Mouse (Mus musculus) heart, postnatal 36 days (tissue): Measurements from ENCODE around the gene Foxp1. TPM values are rescaled to one million over a fixed set of nuclear protein-coding genes. Genes with fewer than 3 reads are reported as not detected.
A peak's percentile ranks its signal among the peaks of the same experiment; 100 is the strongest.

Source experiments
- DNase-seq, 2 experiments: peaks; one replicate each; pipeline ENCODE4 v3.0.0; 2021 to 2022
- intact Hi-C: fragments of 180-260 bp; cut with DNase I; formaldehyde crosslinking; loops from one replicate; pipeline ENCODE4 v1.15.1; 2025
- total RNA-seq, 2 experiments: library from RNA; stranded (reverse); gene quantifications; 2 replicates each; pipeline ENCODE4 v1.2.3; 2021

The Foxp1 gene
- total RNA-seq, 2 experiments from 2014 or later, result 31.9 to 39.3 TPM

GRCm38 (mm10) chr6:99447447-99447846 is 75.1 kb downstream of the Foxp1 start:
- no peak for DNase-seq
- intact Hi-C loops, result no loop called here

DNA sequence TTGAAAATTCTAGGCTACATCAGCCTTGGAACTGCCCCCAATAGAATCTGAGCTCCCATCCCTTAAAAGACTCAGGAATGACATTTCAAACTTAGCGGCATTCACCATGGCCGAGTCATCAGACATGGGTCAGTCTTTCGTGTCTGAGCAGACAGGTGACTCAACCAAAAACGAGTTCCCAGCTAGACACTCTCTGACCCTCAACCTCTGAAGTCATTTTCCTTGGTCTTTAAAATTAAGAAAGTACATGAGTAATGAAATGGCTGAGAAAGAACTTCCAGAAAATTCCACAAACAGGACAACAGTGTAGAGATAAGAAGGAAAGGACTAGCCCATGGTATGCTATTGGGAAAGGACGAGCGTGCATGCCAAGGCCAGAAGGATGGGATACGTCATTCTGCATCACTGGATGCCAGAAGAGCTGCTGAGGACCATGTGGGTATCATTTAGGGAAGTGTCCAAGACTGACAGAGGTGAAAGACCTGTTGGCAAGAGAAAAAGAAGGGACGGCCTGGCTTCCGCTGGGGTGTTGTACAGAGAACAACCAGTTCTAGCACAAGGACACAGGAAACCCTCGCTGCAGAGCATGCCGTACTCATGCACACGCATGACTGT is 75.6 kb downstream of the Foxp1 start:
- DNase-seq, result no peak
- intact Hi-C loops, result no loop called here

DNA sequence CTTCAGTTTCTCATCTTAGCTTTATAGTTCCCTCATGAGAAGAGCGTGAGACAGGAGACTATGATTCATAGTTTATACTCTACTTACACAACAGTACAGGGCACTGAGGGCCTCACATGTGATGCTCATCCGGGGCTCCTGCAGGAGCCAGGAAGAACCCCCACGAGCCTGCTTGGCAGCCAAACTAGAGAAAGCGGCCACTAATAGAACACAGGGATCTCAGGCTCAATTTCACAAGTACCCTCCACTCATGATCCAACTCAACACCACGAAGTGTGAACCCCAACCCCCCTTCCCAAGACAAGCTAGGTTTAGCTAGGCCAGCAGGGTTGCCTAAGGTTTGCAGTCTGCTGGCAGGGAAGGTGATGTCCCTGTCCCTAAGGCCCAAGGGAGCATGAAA is 79.1 kb downstream of the Foxp1 start:
- DNase-seq, result peak; percentile 29 to 34
- intact Hi-C loops, result no loop called here

DNA sequence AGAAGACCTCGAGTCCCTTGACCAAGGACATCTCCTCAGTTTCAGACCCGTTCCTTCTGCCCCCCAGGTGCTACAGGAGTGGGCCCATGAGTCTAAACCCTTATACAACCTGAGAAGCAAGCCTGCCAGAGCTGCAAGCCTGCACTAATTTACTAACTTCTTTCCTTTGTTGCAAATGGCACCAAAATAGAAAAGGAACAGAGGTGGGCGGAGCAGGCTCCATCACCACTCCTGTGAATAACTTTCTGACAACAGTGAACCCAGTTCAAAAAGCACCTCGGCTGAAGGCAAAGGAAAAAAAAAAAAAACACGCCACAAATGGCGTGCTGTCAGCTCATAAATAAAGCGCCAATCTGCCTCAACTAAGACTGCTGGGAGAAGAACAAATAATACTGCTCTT is 81.4 kb downstream of the Foxp1 start:
- no peak for DNase-seq
- intact Hi-C loops, result no loop called here

- intact Hi-C loops, result no loop called here
These were observed 81.9 kb downstream of the Foxp1 start for GRCm38 (mm10) chr6:99440606-99441005.

GRCm38 (mm10) chr6:99439878-99440361 is 82.6 kb downstream of the Foxp1 start:
- intact Hi-C loops, result no loop called here
- peak; percentile 53 to 55 for DNase-seq

More at GRCm38 (mm10) chr6:99440606-99441005, 81.9 kb downstream of the Foxp1 start:
- DNase-seq, result no peak

GRCm38 (mm10) chr6:99439214-99439877 is 83.2 kb downstream of the Foxp1 start:
- peak; percentile 51 to 59 for DNase-seq
- intact Hi-C loops, result no loop called here

DNA sequence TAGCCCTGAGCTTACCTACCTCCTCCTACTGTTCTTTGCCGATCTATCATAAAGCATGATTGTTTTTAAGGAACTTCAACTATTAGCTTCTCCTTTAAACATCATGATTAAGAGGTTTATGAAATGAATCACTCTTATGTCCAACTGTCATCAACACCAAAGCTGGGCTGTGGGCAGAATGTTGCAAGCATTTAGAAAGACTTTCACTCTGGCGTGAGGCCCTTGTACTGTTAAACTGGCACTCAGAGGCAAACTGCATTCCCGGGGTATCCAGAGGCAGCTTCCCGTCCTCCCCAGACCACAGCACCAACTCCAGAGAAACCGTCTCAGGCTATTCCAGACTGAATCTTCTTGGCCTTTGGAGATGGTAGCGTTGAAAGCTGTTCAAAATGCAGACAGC is 86.2 kb downstream of the Foxp1 start:
- DNase-seq, result peak in 1 of 2 experiments; percentile 25

DNA sequence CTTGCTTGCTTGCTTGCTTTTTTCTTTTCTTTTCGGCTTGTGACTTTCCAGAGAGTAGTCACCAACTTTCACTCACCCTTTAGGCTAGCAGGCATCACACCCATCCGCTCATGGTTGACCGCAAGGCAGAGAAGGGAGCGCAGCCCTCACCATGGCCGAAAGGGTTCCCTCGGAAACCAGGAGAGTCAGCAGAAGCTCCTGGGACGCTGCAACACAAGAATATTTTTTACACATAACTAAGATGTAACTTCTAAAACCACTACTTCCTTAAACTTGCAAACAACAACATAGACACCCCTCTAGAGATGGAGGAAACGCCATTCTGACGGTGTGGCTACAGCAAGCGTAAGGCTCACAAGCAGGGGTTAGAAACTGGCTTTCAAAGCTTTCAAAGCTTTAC is 87.4 kb downstream of the Foxp1 start:
- DNase-seq, result no peak
- intact Hi-C loops, result no loop called here

More for the DNA sequence above, 86.2 kb downstream of the Foxp1 start:
- intact Hi-C loops, result no loop called here

DNA sequence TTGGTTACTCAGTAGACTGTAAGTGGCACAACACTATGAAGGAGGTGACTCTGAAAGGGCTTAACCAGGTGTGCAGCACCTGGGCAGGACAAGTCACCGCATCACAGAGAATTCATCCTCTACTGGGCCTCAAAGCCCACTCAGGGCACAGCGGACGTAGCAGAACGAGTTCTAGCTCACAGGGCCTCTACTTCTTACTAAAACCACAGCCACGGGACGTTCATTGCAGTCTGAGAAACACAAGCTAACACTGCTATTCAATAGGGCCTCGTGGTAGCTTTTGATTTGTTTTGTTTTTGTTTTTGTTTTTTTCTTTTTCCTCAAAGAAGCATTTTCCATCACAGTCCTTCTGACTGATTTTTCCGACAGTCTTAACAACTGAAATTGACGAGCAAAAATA is 89.5 kb downstream of the Foxp1 start:
- intact Hi-C loops, result no loop called here
- DNase-seq, result no peak

DNA sequence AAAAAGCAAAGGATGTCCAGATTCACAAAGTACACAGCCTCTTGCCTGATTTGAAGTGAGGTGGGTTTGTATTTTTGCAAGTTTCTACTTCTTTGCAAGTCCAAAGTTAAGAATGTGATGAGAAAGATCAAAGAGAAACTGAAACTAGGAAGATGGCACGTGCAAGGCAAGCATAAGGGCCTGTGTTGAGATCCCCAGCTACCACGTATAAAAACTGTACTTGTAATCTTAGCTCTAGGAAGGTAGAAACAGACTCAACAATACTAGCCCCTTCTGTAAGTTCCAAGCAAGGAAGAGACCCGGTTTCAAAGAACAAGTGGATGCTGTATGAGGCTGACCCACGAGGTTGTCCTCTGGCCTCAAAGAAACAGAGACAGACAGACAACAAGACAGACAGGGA is 90.6 kb downstream of the Foxp1 start:
- intact Hi-C loops, result no loop called here
- DNase-seq, result no peak

DNA sequence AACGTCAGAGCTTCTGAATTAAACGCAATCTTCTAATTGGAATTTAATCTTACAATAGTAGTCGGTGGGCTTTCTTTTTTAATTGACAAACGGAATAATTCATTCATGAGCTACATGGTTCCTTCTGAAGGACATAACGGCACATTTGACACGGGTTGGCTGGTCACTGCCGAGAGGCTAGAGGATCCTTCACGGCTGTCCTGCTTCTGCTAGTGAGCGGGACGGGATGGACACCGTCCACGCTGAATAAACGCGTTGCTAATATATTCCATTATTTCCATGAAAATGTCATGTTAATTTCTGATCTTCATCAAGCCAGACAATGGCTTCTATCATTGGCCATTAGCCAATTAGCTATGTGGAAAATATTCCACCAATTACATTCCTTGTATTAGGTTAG is 92.0 kb downstream of the Foxp1 start:
- intact Hi-C loops, result no loop called here
- DNase-seq, result no peak

DNA sequence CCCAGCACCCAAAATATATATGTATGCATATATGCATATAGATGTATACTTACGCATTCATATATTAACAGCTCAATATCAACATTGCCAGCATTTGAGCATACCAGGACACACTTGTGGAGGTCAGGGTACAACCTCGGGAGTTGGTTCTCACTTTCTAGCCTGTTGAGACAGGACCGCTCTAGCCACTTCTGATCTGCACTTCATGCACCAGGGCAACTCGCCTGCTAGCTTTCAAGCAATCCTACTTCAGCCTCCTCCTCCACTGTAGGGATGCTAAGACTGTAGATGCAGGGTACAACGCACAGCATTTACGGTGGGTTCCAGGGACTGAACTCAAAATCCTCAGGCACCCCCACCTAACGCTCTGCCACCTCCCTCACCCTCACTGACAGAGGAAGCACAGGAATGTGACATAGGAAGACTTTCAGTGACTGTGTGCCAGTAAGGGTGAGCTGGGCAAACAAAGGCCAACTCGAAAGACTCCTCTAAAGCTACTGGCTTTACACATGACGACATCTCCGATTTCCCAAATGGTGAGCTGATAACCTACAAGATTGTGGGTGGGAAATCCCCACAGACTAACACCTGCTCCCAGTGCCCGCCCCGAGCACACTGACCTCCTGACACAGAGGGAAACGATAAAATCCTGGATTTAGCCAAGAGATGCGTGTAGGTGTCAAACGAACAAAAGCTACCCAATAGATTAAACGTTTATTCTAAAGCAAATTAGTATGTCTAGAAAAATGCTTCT is 93.0 kb downstream of the Foxp1 start:
- DNase-seq, result no peak
- intact Hi-C loops, result no loop called here

DNA sequence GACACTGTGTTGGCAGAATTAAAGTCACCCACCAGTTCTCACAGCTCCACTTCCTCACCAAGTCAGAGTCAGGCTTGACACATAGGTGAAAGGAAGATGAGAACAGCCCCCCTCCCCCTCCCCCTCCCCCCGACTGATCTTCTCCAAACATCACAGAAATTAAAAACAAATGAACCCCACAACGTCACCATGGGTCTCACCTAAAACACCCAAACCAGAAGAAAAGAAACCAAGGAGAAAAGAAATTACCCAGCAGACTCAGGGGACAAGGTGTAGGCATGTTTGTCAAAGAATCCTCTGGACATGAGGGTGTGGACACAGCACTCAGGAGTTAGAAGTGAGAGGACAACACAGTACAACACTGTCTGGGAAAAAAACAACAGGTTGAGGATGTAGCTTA is 93.6 kb downstream of the Foxp1 start:
- DNase-seq, result no peak
- intact Hi-C loops, result no loop called here

GRCm38 (mm10) chr6:99427301-99427700 is 95.2 kb downstream of the Foxp1 start:
- intact Hi-C loops, result no loop called here
- DNase-seq, result no peak

DNA sequence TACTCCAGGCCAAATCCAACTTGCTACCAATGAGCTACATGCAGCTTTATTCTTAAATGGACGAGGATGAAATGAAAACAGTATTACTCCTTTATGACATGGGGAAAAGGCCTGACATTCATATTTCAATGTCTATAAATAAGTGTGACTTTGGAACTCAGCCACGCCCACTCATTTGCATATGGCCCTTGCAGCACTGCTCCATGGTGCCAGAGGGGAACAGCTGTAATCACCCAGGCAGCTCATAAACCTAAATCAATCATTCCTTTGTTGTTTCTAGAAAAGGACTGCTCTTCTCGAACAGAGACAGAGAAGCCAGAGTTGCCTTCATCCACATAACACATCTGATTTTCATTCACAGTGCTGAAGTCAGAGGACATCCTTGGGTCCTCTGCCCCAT is 97.5 kb downstream of the Foxp1 start:
- DNase-seq, result no peak
- intact Hi-C loops, result no loop called here

- intact Hi-C loops, result no loop called here
- DNase-seq, result no peak
These were observed 101.9 kb downstream of the Foxp1 start for GRCm38 (mm10) chr6:99420666-99421065.

- intact Hi-C loops, result no loop called here
- no peak for DNase-seq
These were observed 109.9 kb downstream of the Foxp1 start for GRCm38 (mm10) chr6:99412598-99412997.

GRCm38 (mm10) chr6:99409602-99410001 is 112.9 kb downstream of the Foxp1 start:
- intact Hi-C loops, result no loop called here
- no peak for DNase-seq

DNA sequence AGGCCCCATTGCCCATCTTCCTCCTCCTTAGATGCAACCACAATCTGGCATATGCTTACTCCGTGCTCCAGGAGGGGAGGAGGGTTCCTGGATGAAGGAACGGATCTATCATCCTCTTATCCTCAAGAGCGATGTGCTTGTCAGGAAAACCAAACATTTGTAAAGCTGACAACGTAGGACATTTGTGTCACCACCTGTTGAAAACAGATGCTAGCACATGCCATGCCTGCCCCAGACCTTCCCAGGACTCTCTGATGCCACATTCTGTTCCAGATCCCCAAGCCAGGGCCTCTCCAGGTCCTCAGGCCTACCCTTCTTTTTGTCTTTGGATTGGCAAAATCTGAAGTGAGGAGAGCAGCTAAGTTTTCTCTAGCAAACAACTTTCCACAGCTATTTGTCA is 113.6 kb downstream of the Foxp1 start:
- DNase-seq, result no peak
- intact Hi-C loops, result no loop called here

GRCm38 (mm10) chr6:99403755-99404390 is 118.6 kb downstream of the Foxp1 start:
- intact Hi-C loops, result no loop called here
- no peak for DNase-seq
